Mouse (Mus musculus) gastrocnemius, postnatal 10 days (tissue): Measurements from ENCODE around the gene Gna11. TPM values are rescaled to one million over a fixed set of nuclear protein-coding genes. Genes with fewer than 3 reads are reported as not detected.

ENCODE experiments used
- DNase-seq: peaks from one replicate; pipeline ENCODE4 v3.0.0; 2021; ENCODE audit warnings: mixed read lengths
- total RNA-seq, 2 experiments: library from RNA; stranded (reverse); gene quantifications; 2 replicates each; pipeline ENCODE4 v1.2.3; 2021

The Gna11 gene
- total RNA-seq, 2 experiments from 2014 or later, result 40.6 to 44.8 TPM

DNA sequence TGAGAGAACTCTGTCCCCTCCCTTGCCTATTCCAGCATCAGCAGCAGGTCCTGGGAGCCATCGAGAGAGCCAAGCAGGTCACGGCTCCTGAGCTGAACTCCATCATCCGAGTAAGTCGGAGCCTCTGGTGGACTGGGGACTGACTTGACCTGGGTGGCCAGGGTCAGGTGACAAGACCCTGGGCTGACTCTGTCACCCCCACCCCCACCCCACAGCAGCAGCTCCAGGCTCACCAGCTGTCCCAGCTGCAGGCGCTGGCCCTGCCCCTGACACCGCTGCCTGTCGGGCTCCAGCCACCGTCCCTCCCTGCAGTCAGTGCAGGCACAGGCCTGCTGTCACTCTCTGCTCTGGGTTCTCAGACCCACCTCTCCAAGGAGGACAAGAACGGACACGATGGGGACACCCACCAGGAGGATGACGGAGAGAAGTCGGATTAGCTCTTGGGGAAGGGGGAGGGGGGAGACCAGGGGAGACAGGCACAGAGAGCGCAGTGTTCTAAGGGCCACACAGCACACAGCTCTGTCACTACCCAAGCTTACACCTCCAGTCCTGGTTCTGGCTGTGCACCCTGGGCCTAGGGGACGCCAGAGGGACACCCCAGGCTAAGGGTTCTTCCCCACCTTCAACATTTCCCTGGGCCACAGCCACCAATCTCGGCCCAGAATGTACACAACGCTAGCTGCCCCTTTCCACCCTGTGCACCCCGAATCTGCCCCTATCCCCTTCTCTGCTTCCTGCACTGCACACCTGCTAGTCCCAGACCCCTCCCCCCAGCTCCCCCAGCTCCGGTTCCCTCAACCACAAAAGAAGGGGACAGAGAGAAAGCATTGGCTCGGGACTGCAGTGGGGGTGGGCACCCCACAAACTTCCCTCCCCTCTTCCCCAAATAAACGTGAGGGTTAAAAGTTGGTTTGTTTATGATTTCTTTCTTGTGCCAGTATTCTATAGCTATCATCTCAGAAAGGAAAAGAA is 20.6 kb upstream of the Gna11 start:
- no peak for DNase-seq

DNA sequence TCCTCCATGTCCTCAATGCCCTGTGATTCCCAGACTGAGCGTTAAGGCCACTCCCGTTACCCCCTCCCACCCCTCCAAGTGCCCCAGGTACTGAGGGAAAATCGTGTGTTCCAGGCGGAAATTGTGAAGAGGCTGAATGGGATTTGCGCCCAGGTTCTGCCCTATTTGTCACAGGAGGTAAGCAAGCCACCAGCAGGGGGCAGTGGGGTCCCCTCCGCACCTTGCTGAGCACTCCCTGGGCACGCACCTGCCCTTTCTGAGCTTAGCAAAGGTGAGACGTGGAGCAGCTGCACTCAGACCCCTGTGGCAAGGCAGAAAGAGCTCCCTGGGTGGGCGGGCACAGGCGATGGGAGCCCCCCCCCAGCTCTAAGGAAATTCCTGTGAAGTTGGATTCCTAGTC is 19.7 kb upstream of the Gna11 start:
- DNase-seq, result peak; percentile 69

DNA sequence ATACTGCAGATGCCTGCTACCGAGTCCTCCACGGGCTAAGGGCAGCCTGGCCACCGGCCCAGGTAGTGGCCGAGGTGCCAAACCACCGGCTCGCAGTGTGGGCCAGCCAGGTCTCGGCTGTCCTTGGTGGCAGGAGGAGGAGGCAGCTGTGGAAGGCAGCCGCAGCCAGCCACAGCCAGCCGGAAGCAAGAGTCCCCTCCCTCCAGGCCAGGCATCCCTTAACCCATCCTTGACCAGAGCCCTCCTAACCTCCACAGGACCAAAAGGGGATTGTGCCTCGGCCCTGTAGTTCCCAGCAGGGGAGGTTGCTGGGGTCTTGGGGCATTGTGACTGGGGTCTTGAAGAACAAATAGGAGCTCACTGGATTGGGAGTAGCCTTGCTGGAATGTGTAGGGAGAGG is 19.2 kb upstream of the Gna11 start:
- peak; percentile 75 for DNase-seq

DNA sequence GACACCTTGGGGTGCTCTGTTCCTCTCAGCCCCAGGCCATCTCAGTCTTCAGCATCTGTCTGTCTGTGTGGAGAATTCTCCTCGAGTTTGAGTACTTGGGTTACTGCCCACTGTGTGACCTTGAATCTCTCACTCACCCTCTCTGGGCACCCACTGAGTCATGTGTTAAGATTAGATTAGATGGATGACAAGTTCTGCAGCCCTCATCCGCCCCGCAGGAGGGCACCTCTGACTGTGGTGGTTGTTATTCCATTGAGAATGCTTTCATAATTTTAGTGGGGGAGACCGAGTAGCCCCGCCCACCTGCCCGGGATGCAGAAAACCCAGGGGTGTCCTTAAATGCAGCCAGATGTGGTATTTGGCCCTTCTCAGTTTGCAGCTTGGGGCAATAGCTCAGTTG is 18.5 kb upstream of the Gna11 start:
- no peak for DNase-seq

DNA sequence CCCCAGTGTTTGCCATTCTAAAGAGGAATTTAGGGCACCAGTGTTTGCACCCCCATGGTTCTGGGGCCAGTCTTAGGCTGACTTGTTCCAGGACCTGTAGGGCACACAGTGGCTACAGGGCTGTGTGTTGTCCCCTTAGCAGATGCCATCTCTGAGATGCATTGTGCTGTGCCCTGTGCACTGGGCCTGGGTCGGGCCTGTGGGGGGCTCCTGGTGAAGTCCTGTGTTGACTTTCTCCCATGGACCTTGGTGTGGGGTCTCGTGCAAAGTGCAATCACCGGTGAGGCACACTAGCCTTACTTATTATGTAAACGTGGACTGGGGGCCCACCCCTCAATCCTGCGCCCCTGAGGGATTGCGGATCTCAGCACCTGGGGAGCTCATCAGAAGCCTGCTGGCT is 17.4 kb upstream of the Gna11 start:
- no peak for DNase-seq

DNA sequence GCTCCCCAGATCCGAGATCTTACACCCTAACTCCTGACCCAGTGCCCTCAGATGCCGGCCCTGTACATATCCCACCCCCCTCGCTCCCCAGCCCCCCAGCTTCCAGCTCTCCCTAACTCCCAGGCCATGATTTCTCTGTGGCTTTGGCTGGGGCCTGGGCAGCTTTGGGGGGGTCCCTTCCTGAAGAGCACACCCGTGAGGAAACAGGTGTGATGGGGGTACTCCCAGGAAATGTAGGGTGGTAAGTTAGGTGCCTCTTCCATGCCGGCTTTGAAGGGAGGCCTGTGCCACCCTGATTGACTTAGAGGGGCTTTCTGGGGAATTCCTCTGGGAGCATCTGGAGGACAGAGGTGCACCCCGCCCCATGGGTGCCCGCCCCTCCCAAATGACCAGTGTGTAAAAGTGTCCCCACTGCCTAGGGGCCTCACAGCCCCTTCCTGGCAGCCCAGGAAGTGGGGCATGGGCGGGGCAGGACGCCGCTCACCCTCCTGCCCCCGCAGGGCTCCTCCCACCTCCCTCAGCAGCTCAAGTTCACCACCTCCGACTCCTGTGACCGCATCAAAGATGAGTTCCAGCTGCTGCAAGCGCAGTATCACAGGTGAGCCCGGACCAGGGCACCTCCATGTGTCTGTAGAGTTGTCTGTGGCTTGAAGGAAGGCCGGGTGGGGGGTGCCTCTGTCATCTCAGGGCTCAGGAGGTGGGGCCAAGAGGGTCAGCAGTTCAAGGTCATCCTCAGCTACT is 15.9 kb upstream of the Gna11 start:
- no peak for DNase-seq

DNA sequence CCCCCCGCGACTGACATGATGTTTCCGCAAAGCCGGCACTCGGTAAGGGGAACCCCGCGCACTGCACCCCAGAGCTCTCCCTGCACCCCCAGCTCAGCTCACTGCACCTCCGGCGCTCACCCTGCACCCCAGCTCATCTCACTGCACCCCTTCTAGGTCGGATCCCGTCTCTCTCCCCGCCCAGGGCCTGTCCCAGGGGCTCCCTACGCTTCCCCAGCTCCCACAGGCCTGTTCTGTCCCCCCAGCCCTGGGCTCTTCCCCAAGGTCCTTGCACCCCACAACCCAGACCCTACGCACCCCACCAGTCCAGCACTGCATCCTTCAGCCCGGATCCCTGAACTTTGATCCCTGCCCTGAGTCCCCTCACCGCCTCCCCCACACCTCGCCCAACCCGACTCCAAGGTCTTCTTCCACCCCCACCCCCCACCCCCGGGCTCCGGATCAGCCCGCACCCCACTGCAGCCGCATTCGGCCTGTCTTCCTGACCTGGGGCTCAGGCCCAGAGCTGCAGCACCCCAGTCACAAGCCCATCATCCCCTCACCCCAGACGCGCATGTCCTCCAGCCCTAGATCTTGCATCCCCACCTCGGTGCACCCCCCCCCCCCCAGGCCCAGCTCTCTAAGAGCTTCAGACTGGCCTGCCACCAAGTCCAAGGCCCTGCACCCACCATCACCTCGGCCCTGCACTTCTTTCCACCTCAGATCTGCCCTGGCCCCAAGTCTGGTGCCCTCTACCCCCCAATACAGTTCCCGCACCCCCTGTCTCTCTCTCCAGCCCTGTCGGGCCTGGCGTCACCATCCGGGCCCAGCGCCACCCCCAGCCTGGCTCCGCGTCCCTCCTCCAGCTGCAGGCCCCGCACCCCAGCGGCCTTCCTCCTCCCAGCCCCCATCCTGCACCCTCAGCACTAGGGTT is 14.9 kb upstream of the Gna11 start:
- DNase-seq, result peak; percentile 82

DNA sequence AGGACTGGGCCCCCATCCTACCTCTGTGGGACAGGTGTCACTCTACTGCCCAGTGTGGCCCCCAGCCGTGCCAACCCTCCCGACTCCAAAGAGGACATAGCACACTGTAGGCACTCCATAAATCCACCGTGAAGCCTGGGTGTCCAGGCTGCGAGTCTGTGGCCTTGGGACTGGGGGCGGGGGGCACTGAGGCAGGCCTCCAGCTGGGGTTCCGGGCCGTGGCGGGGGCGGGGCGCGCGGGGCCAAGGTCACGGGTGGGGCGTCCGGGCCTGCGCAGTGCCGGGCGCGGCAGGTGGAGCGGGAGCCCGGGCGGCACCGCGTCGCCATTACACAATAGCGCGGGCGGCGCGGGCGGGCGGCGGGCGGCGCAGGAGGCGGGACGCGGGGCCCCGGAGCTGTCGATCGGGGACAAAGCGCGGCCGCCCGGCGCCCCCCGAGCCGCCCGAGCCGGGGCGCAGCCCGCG is 14.2 kb upstream of the Gna11 start, which contains the start of gene Aes:
TSS of gene Aes (plus strand) at position 326 of the 464 bp plus-strand sequence.
- peak; percentile 80 for DNase-seq

DNA sequence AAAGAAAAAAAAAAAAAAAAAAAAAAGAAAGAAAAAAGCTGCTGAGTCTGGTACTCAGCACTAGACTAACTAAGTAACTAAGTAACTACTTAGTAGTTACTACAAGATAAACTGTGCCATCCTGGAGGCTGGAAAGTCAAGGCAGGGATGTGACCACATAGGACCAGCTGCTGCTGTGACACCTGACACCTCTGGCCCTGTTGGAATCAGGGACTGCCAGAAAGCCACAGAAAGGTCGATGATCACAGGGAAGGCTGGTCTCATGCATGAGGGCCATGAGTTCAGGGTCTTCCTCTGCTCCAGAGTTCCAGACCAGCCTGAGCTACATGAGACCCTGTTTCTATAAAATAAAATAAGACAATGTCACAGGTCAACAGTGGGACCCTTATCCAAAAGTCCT is 12.5 kb upstream of the Gna11 start:
- no peak for DNase-seq

DNA sequence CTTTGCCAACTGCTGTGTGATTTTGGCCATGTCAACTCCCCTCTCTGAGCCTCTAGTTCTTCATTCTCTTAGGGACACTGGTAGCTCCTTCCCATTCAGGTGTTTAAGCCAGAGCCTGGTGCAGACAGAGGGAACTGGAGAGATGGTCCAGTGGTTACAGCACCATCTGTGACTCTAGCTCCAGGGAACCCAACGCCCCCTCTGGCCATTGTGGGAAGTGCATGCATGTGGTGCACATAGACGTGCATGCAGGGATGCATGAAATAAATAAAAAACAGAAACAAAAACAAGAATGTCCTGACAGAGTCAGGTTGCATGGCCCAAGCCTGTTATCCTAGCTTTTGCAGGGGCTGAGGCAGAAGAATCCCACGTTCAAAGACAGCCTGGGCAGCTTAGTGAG is 11.3 kb upstream of the Gna11 start:
- DNase-seq, result no peak

DNA sequence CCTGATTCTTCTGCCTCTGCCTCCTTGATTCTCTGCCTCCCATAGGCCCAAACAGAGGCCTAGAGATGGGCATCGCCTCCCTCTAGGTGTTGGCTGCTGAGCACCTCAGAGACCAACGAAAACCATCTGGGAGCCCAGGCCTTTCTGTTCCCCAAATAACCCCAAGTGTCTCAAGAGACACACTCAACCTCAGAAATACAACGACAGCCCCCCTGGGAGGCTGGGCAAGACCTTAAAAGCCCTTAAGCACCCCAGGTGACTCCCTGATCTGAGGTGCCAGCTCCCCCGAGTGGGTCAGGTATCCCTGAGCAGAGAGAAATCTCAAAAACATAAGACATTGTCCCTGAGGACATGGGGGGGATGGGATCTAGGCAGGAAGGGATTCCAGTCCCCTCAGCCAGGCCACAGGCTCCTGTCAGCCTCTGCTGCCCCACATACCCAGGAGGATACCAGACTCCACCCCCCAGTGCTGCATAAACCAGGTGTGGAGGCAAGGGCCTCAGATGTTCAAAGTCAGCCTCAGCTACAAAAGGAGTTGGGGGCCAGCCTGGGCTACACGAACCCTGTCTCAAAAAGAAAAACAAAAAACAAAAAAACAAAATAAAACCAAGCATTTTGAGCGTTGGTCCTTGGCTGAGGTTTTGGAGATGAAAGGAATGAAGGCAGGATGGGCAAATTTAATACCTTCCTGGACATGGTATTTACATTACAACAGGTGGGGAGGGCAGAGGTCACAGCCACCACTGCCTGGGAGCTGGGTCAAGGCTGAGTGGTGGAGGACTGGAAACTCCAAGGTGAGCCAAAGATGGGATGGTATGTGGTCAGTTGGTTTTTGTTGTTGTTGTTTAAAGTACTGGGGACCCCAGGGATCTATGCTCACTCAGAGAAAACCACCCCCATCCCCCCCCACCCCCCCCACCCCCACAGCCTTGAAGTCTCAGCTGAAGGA is 9.1 kb upstream of the Gna11 start:
- DNase-seq, result no peak

DNA sequence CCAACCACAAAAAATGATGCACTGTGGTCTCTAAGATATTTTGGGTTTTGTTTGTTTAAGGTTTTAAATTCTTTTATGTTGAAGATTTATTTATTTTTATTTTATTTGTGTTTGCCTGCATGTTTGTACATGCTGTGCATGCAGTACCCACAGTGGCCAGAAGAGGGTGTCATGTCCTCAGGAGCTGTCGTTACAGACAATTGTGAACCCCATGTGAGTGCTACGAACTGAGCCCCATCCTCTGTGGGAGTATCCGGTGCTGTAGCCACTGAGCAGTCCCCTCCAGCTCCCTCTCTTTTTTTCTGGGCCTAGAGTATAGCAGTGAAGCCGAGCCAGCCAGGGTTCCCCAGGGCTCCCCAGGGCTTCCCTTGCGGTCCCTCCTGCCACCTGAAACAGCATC is 8.2 kb upstream of the Gna11 start:
- DNase-seq, result no peak

DNA sequence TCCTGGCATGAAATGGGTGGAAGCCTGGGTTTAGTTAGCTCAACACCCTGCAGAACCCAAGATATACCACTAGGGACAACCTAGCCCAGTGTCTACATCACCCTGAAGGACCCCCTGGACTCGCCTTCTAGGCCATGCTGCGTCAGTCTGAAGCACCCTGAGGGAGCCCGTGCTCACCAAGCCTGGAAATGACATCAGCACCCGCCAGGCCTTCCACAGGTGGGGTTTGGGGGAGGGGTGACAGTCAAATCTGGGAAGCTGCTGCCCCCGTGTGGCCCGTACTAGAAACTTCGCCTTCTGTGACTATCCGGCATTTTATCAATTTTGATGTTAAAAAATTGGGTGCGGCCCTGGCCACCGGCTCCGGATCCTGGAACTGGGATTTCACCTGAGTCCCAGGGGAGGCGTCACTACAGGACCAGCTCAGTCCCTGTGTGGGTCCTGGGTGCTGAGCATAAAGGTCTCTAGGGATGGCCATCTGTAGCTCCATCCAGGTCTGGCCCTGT is 6.7 kb upstream of the Gna11 start:
- DNase-seq, result peak; percentile 73

DNA sequence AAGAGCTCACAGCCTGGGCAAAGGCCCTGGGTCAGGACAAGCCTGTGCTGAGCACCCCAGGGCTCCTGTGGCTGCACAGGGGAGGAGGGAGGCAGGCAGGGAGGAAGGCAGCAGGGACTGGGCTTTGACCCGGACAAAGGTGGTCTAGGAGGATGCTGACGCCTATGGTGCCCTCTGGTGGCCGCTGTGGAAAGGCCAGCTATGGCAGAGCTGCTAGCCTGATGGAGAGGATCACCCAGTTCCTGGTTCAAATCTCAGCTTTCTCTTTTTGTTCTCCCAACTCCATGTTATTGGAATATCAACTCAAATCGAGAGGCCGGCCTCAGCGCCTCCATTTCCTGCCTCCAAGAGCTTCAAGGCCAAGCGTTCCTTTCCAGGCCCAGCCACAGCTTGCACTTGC is 5.3 kb upstream of the Gna11 start:
- DNase-seq, result peak; percentile 74

DNA sequence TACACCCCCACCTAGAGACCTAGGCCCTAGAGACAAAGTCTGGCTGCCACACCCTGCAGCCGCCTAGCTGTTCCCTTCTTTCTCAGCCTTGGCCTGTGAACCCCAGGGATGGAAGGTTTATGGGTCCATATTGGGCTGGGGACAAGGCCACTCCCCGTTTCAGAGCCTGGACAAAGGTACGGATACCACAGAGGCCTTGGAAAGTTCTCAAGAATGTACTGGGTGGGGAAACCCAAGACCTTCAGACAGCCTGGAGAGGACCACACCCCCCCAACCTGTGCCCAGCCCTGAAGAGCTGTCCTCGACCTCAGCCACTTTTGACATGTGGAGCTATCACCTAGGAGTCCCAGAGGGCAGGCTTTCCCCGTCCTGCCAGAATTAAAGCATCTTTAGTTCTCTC is 4.0 kb upstream of the Gna11 start:
- no peak for DNase-seq

DNA sequence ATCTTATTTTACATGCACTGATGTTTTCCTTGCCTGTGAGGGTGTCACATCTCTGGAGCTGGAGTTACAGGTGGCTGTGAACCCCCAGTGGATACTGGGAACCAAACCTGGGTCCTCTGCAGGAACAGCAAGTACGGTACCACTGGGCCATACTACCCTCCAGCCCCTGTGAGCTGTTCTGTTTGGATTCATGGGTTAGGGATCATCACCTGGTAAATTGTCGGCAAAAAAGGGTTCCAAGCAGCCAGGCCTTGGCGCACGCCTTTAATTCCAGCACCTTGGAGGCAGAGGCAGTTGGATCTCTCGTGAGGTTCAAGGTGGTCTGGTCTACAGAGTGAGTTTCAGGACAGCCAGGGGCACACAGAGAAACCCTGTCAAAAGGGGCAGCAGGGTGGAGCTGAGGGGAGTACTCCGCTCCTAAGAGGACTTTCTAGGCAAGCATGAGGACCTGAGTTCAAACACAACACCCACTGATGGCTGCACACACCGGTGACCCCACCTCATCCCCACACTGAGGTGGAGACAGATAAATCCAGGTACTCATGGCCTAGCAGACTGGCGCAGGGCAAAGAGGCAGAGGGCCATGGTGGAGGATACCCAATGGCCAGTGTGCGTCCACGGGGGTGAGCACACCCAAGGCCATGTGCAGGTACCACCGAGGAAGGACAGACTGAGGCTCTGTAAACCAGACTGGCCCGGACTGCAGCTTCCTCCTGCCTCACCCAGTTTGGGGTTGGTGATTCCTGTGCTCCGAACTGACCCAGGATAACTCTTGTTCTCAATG is 2.0 kb upstream of the Gna11 start:
- no peak for DNase-seq

DNA sequence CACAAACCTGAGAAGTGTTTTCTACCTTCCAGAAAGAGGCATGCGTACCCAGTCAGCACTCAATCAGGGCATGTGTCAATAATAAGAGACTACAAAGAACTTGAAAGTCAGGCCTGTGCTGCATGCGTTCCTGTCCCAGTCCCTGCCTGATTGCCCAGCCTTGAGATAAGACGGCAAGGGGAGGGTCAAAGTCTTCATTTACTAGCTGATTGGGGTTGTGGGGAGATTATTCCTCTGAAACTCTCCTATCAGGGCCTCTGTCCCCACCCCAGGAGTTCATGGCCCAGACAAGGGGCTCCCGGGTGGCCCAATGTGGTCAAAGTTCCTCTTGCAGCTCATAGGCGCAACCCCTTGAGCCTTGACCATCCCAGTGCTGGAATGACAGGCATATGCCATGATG is 1.3 kb upstream of the Gna11 start:
- no peak for DNase-seq

DNA sequence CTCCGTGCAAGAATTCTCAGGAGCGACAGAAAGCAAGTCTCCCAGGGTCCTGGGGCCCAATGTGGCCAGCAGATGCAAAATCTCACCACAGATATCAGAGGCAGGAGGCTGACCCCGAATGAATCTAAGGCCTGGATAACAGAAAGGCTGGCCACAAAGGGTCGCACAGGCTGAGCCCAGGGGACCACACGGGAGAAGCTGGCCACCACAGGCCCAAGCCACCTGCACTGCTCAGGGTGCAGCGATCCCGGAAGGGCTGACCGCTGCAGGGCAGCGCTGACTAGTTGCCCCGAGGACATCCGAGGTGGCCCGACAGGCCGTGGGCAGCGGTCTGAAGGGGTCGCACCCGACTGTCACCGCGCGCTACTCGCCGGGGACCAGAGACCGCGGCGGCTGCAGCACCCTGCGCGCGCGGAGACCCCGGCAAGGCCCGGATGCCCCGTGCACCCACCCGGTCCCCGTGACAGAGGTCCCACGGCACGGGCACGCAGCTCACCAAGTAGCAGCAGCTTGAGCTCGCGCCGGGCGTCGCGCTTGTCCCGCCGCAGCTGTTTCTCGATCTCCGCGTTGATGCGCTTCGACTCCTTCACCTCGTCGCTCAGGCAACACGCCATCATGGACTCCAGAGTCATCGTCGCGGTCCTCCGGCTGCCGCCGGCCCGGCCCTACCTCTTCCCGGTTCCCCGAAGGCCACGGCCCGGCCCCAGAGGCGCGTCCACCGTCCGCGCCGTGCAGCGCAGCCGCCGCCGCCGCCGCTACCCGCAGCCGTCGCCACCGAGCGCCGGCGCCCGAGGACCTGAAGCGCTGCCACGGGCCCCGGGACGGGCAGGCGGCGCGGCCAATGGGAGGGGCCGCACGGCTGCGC is 462 bp downstream of the Gna11 start:
- no peak for DNase-seq

DNA sequence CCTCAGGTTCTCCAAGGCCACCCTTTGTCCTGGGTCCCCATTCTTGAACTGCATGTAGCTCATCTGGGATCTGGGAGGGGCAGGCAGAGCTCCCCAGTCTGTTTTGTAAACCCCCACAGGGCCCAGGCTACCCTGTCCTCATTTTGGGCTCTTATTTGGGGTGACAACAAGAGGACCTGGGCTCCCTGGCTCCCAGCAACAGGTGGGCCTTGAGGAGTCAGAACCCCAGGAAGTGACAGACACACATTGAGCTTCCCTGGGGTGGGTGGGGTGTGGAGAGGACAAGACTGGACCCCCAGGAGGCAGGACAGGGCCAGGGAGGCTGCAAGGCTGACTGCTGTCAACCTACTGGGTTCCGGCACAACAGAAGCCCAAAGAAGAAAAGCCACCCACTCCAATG is 1.4 kb downstream of the Gna11 start:
- no peak for DNase-seq
